In genomic region chr6:119077231-119077630, GRCm38 (mm10) we compare ENCODE assay signal across 13 mouse cellular contexts.
A peak's percentile ranks its signal among the peaks of the same experiment; 100 is the strongest.
DNase-seq lines count a peak whose midpoint lies in the region.
"Had no signal": no experiment of that assay in that cellular context is flagged by ENCODE, and none has a peak within 500 bp of the region (broad histone marks: within the 10 kb centered on the region; RNA-seq: fewer than 3 reads in every experiment).

No protein-coding gene starts in this region.

- intact Hi-C loops in heart, postnatal 36 days (cut with DNase I): no loop called here

- peak; percentile 40 to 55 for DNase-seq in heart, adult 18-20 months
- no peak for DNase-seq in heart, postnatal 36 days
- DNase-seq in brain, adult 2 months (ENCODE audit: low read depth, low spot score): peak; percentile 96
- DNase-seq in cerebellum, adult 11 months: peak; percentile 79
- DNase-seq in cerebellum, adult 9-11 months: peak; percentile 94
- DNase-seq in thymus, postnatal 14 days: no peak
- no peak for DNase-seq in kidney, adult 18-20 months
- DNase-seq: embryo, embryonic 11 days; gastrocnemius, adult 2 months; kidney, adult 9 months; kidney, postnatal 14 days; liver, postnatal 0 days; thymus, adult 18-20 months had no signal

Comparison
In these comparisons a context has a peak if more than half of its experiments do, and no peak if none do; other contexts are left out.
1. DNase-seq: peak in heart, adult 18-20 months (2 of 2), brain, adult 2 months (single experiment), cerebellum, adult 11 months (single experiment) and cerebellum, adult 9-11 months (single experiment); none in heart, postnatal 36 days (0 of 2), thymus, postnatal 14 days (single experiment) and kidney, adult 18-20 months (single experiment).